Mouse (Mus musculus): ENCODE results near the gene Sestd1.

GRCm38 (mm10) chr2:77289701-77290100 lies 9.3 kb upstream of the Sestd1 start:
- TF ChIP-seq CTCF (IDR thresholded peaks at IDR 0.05; ENCODE audit: control insufficient read depth, insufficient read depth, insufficient replicate concordance, low read depth, low read length) (no peak), POLR2A (IDR thresholded peaks at IDR 0.05; ENCODE audit: control insufficient read depth, low read depth, low read length) (no peak)
